9 mouse cellular contexts compared by ENCODE assay signal in the genomic region with DNA sequence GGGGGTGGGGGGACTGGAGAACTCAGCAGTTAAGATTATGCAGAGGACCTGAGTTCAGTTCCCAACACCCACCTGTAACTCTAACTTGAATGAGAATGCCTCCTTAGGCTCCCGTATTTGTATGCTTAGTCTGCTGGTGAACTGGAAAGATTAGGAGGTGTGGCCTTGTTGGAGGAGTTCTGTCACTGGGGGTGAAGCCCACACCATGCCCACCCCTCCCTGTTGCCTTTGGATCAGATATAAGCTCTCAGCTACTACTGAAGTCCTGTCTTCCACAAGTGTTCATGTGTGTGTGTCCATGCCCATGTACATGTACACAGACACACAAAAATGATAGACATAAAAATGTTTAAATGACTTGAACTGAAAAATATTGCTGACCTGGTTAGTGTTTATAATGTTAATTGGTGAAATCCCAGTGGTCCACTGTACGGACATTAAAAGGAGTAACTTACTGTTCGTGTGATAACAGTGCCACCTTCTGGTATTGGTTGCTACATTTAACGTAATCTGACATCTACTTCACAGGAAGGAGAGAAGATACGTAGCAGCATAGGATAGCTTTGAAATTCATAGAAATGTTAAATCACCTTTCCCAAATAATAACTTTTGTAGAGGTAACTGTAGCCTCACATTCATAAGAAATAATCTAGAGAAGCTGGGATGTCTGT. TPM values are rescaled to one million over a fixed set of nuclear protein-coding genes. Genes with fewer than 3 reads are reported as not detected.
A peak's percentile ranks its signal among the peaks of the same experiment; 100 is the strongest.
DNase-seq lines count a peak whose midpoint lies in the region; ATAC-seq and TF ChIP-seq lines count a peak whose summit lies in the region.
"Had no signal": no experiment of that assay in that cellular context is flagged by ENCODE, and none has a peak within 500 bp of the region (broad histone marks: within the 10 kb centered on the region; RNA-seq: fewer than 3 reads in every experiment).

No protein-coding gene starts in this region.

- H3K9ac ChIP-seq in liver, embryonic 14.5 days (replicated peaks) = no peak overlapping the region
- H3K9ac ChIP-seq in liver, embryonic 11.5 days (ENCODE audit: low read depth, low read length) = no peak overlapping the region
- H3K9ac ChIP-seq: hindbrain, embryonic 15.5 days had no signal

- DNase-seq in frontal cortex, postnatal 25 days (ENCODE audit: low spot score in 2 of 2) = no peak
- DNase-seq in liver, embryonic 14.5 days (ENCODE audit: low read depth in 3 of 3, low spot score in 3 of 3) = no peak
- no peak for DNase-seq in liver, embryonic 11.5 days (ENCODE audit: low spot score)
- DNase-seq in brain, adult 2 months (ENCODE audit: low read depth, low spot score) = peak; percentile 76
- DNase-seq in lung, postnatal 36 days = peak; percentile 86
- DNase-seq in spleen, postnatal 10 days (ENCODE audit: low spot score in 2 of 2) = no peak
- no peak for DNase-seq in right cerebral cortex, postnatal 36 days (ENCODE audit: low spot score in 2 of 2)

- no peak overlapping the region for H3K4me3 ChIP-seq in liver, embryonic 14.5 days (ENCODE audit: insufficient read depth in 1 of 2, low read depth in 2 of 2, low read length in 2 of 2)
- no peak overlapping the region for H3K4me3 ChIP-seq in liver, embryonic 11.5 days (ENCODE audit: low read depth, low read length)
- H3K4me3 ChIP-seq: hindbrain, embryonic 15.5 days had no signal

- TF ChIP-seq EP300 in liver, embryonic 14.5 days (IDR thresholded peaks at IDR 0.05; ENCODE audit: low read depth) = no peak

- H3K4me2 ChIP-seq in liver, embryonic 14.5 days (ENCODE audit: low read depth) = no peak overlapping the region
- H3K4me2 ChIP-seq in liver, embryonic 11.5 days = no peak overlapping the region
- H3K4me2 ChIP-seq: hindbrain, embryonic 15.5 days had no signal

- H3K4me1 ChIP-seq in liver, embryonic 14.5 days (replicated peaks; ENCODE audit: control insufficient read depth in 2 of 2, insufficient read depth in 2 of 2, low read length in 1 of 2) = no peaks in the 10 kb centered on the region
- H3K4me1 ChIP-seq in liver, embryonic 11.5 days (replicated peaks; ENCODE audit: control insufficient read depth, insufficient read depth, low read length) = no peaks in the 10 kb centered on the region
- H3K4me1 ChIP-seq: hindbrain, embryonic 15.5 days had no signal

- peak; percentile 60; the same call in 1 of the 2 replicates for ATAC-seq in frontal cortex, adult (ENCODE audit: low TSS enrichment)
- no peak for ATAC-seq in liver, embryonic 14.5 days (ENCODE audit: insufficient read depth)
- no peak for ATAC-seq in liver, embryonic 11.5 days (replicated peaks; ENCODE audit: low FRiP score)

- H3K27me3 ChIP-seq in liver, embryonic 14.5 days (ENCODE audit: control insufficient read depth, insufficient read depth, low read length) = no peaks in the 10 kb centered on the region
- H3K27me3 ChIP-seq in liver, embryonic 11.5 days (replicated peaks; ENCODE audit: control insufficient read depth, insufficient read depth, low read length) = no peaks in the 10 kb centered on the region
- H3K27me3 ChIP-seq: hindbrain, embryonic 15.5 days had no signal

- no peaks in the 10 kb centered on the region for H3K36me3 ChIP-seq in liver, embryonic 14.5 days (replicated peaks; ENCODE audit: control insufficient read depth, insufficient read depth, low read depth)
- 0 out of 2 replicates have a peak, but pooled peaks cover 3% of the 10 kb centered on the region for H3K36me3 ChIP-seq in liver, embryonic 11.5 days (ENCODE audit: control insufficient read depth, insufficient read depth, low read length)
- H3K36me3 ChIP-seq: hindbrain, embryonic 15.5 days had no signal

- WGBS in liver, embryonic 14.5 days (ENCODE audit: insufficient replicate concordance) = 38% methylated on average over 5 of the region's 5 CpGs
- 48% methylated on average over 5 of the region's 5 CpGs for WGBS in liver, embryonic 11.5 days

- H3K9me3 ChIP-seq in liver, embryonic 14.5 days (ENCODE audit: control insufficient read depth, low read length) = no peaks in the 10 kb centered on the region
- no peaks in the 10 kb centered on the region for H3K9me3 ChIP-seq in liver, embryonic 11.5 days (ENCODE audit: control insufficient read depth, low read length)
- H3K9me3 ChIP-seq: hindbrain, embryonic 15.5 days had no signal

- no peak overlapping the region for H3K27ac ChIP-seq in liver, embryonic 14.5 days
- H3K27ac ChIP-seq in liver, embryonic 11.5 days (ENCODE audit: low read depth, low read length) = no peak overlapping the region
- H3K27ac ChIP-seq: hindbrain, embryonic 15.5 days had no signal

- peak; percentile 33; the same call in 1 of the 2 replicates for TF ChIP-seq CTCF in liver, embryonic 14.5 days (IDR thresholded peaks at IDR 0.05; ENCODE audit: low read depth)

RNA-seq across cellular contexts. Expression of a gene that starts 21.1 kb away (rescaled TPM):
- polyA plus RNA-seq in liver, embryonic 14.5 days (2012; rRNA removed) = 0.12 and 0.30 TPM in 2 replicates
- 0.17 and 0.25 TPM in 2 replicates for polyA plus RNA-seq in liver, embryonic 14.5 days (2014; fragmentation: Nextera tagmentation; extraction: Ambion mirVana)
- 1.2 and 3.3 TPM in 2 replicates for polyA plus RNA-seq in liver, embryonic 11.5 days (2014; fragmentation: Nextera tagmentation; extraction: Ambion mirVana)

RNA-seq across cellular contexts. Expression of a gene that starts 49.3 kb away (rescaled TPM):
- 6.4 and 7.1 TPM in 2 replicates for polyA plus RNA-seq in liver, embryonic 14.5 days (2012; rRNA removed)
- polyA plus RNA-seq in liver, embryonic 14.5 days (2014; fragmentation: Nextera tagmentation; extraction: Ambion mirVana) = 5.0 and 5.1 TPM in 2 replicates
- 18.4 and 20.1 TPM in 2 replicates for polyA plus RNA-seq in liver, embryonic 11.5 days (2014; fragmentation: Nextera tagmentation; extraction: Ambion mirVana)

Comparison
In these comparisons a context has a peak if more than half of its experiments do, and no peak if none do; other contexts are left out.
1. DNase-seq: peak in brain, adult 2 months (single experiment) and lung, postnatal 36 days (single experiment); none in frontal cortex, postnatal 25 days (0 of 2), liver, embryonic 14.5 days (0 of 3), liver, embryonic 11.5 days (single experiment), spleen, postnatal 10 days (0 of 2) and right cerebral cortex, postnatal 36 days (0 of 2).